Mouse (Mus musculus): ENCODE results near the gene Mindy3.

Mindy3 gene

DNA sequence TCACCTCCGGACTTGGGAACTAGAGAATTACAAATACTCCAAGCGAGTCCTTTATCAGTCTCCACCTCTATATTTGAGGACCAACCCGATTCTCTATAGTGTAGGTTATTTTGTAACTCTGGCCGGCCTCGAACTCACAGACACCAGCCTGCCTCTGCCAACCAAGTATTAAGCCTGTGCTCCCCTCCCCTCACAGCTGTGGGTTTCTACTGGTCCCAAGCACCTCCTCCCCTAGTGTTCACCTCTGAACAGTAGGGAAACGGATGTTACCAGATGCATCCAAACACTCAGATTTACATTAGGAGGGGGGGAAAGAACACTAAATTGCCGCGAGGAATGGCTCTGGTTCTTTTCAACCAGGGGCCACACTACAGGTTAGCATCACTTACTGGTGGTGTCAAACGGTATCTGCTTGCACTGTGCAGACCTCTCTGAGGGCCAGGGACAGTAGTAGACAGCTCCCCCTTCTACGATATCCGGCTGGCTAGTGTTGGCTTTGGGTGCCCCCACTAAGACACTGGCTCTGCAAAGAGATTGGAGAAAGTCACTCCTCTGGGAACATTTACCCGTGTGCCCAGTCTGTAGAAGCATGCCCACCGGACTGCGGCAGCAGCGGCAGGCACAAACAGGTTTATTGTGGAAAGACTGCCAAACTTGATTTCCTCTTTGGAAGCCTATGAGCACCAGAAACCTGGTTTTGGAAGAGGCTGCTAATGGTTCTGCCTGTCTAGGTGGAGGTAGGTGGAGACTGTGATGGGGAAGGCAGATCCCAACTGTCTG, 118.6 kb downstream of the Mindy3 start:
- no peak for DNase-seq

- DNase-seq, result no peak
These were observed 122.0 kb downstream of the Mindy3 start for GRCm38 (mm10) chr2:12297287-12297686.

Data from thymus, adult 18-20 months (tissue).